Mouse (Mus musculus): ENCODE measurements around the gene Ppat. TPM values are rescaled to one million over a fixed set of nuclear protein-coding genes. Genes with fewer than 3 reads are reported as not detected.

Gene Ppat
- total and polyA plus RNA-seq, 3 experiments, result 26.2 to 76.6 (median 48.1) TPM

- H3K4me1 ChIP-seq (ENCODE audit: insufficient read depth, low read depth, low read length), result peaks cover 13% of the 10 kb centered on the region
- H3K27me3 ChIP-seq (ENCODE audit: insufficient read depth, low read length), result no peaks in the 10 kb centered on the region
- H3K36me3 ChIP-seq (replicated peaks), result peaks cover 37% of the 10 kb centered on the region
- TF ChIP-seq GATA2 (IDR thresholded peaks at IDR 0.05; ENCODE audit: borderline replicate concordance, low read depth, low read length), result no peak
- 0 out of 2 replicates have a peak, but pooled peaks have one; percentile 60 for TF ChIP-seq POLR2AphosphoS5 (IDR thresholded peaks at IDR 0.05; ENCODE audit: insufficient replicate concordance, low read depth, low read length)
- TF ChIP-seq TAL1 (conservative IDR thresholded peaks at IDR 0.05; ENCODE audit: low read depth, low read length), result no peak
- peak within 1 kb of the TSS; percentile 86 for H3K4me3 ChIP-seq (ENCODE audit: low read depth, low read length)
- ATAC-seq (ENCODE audit: extremely low read depth, insufficient number of reproducible peaks, low FRiP score, poor library complexity, severe bottlenecking) (peak; percentile 84), DNase-seq (ENCODE audit: low spot score) (peak; percentile 82)
- no peaks in the 10 kb centered on the region for H3K9me3 ChIP-seq (replicated peaks)
Observed at GRCm38 (mm10) chr5:76905405-76906154, 45.8 kb downstream of the Ppat start, which contains the start of gene Aasdh. Gene Aasdh, minus strand, starts transcription at chr5:76905514.

- H3K4me1 ChIP-seq (ENCODE audit: insufficient read depth, low read depth, low read length), result peaks cover 13% of the 10 kb centered on the region
- H3K27me3 ChIP-seq (ENCODE audit: insufficient read depth, low read length), result no peaks in the 10 kb centered on the region
- DNase-seq (ENCODE audit: low spot score) (peak; percentile 8), ATAC-seq (ENCODE audit: extremely low read depth, insufficient number of reproducible peaks, low FRiP score, poor library complexity, severe bottlenecking) (no peak)
- peak overlapping the region; percentile 86 for H3K4me3 ChIP-seq (ENCODE audit: low read depth, low read length)
- peaks cover 36% of the 10 kb centered on the region for H3K36me3 ChIP-seq (replicated peaks)
- TF ChIP-seq CTCF (IDR thresholded peaks at IDR 0.05; ENCODE audit: low read depth, low read length) (no peak), GATA2 (IDR thresholded peaks at IDR 0.05; ENCODE audit: borderline replicate concordance, low read depth, low read length) (no peak), TAL1 (conservative IDR thresholded peaks at IDR 0.05; ENCODE audit: low read depth, low read length) (no peak), POLR2AphosphoS5 (IDR thresholded peaks at IDR 0.05; ENCODE audit: insufficient replicate concordance, low read depth, low read length) (no peak), GATA1 (IDR thresholded peaks at IDR 0.05; ENCODE audit: borderline replicate concordance, low read length) (no peak)
- H3K9me3 ChIP-seq (replicated peaks), result no peaks in the 10 kb centered on the region
Observed at GRCm38 (mm10) chr5:76904713-76905404, 46.5 kb downstream of the Ppat start.

GRCm38 (mm10) chr5:76902131-76902530 is 49.2 kb downstream of the Ppat start:
- Histone ChIP-seq H3K9me3 (replicated peaks) (no peaks in the 10 kb centered on the region), H3K4me3 (ENCODE audit: low read depth, low read length) (no peak overlapping the region), H3K27me3 (ENCODE audit: insufficient read depth, low read length) (no peaks in the 10 kb centered on the region), H3K4me1 (ENCODE audit: insufficient read depth, low read depth, low read length) (peaks cover 13% of the 10 kb centered on the region), H3K36me3 (replicated peaks) (peaks cover 52% of the 10 kb centered on the region)
- ATAC-seq (ENCODE audit: extremely low read depth, insufficient number of reproducible peaks, low FRiP score, poor library complexity, severe bottlenecking) (no peak), DNase-seq (ENCODE audit: low spot score) (no peak)
- TF ChIP-seq POLR2AphosphoS5 (IDR thresholded peaks at IDR 0.05; ENCODE audit: insufficient replicate concordance, low read depth, low read length) (no peak), GATA1 (IDR thresholded peaks at IDR 0.05; ENCODE audit: borderline replicate concordance, low read length) (no peak), TAL1 (conservative IDR thresholded peaks at IDR 0.05; ENCODE audit: low read depth, low read length) (no peak), CTCF (IDR thresholded peaks at IDR 0.05; ENCODE audit: low read depth, low read length) (no peak), GATA2 (IDR thresholded peaks at IDR 0.05; ENCODE audit: borderline replicate concordance, low read depth, low read length) (no peak)

GRCm38 (mm10) chr5:76893084-76893483 is 58.3 kb downstream of the Ppat start:
- Histone ChIP-seq H3K4me3 (ENCODE audit: low read depth, low read length) (no peak overlapping the region), H3K4me1 (ENCODE audit: insufficient read depth, low read depth, low read length) (0 out of 2 replicates have a peak, but pooled peaks cover 3% of the 10 kb centered on the region), H3K27me3 (ENCODE audit: insufficient read depth, low read length) (no peaks in the 10 kb centered on the region), H3K36me3 (replicated peaks) (peaks cover 88% of the 10 kb centered on the region), H3K9me3 (replicated peaks) (no peaks in the 10 kb centered on the region)
- no peak for ATAC-seq (ENCODE audit: extremely low read depth, insufficient number of reproducible peaks, low FRiP score, poor library complexity, severe bottlenecking)
- TF ChIP-seq TAL1 (conservative IDR thresholded peaks at IDR 0.05; ENCODE audit: low read depth, low read length) (no peak), GATA2 (IDR thresholded peaks at IDR 0.05; ENCODE audit: borderline replicate concordance, low read depth, low read length) (no peak), CTCF (IDR thresholded peaks at IDR 0.05; ENCODE audit: low read depth, low read length) (no peak), GATA1 (IDR thresholded peaks at IDR 0.05; ENCODE audit: borderline replicate concordance, low read length) (no peak), POLR2AphosphoS5 (IDR thresholded peaks at IDR 0.05; ENCODE audit: insufficient replicate concordance, low read depth, low read length) (no peak)
- no peak for DNase-seq (ENCODE audit: low spot score)

- Histone ChIP-seq H3K4me1 (ENCODE audit: insufficient read depth, low read depth, low read length) (0 out of 2 replicates have a peak, but pooled peaks cover 3% of the 10 kb centered on the region), H3K9me3 (replicated peaks) (no peaks in the 10 kb centered on the region), H3K27me3 (ENCODE audit: insufficient read depth, low read length) (no peaks in the 10 kb centered on the region), H3K36me3 (replicated peaks) (peaks cover 86% of the 10 kb centered on the region), H3K4me3 (ENCODE audit: low read depth, low read length) (no peak overlapping the region)
- ATAC-seq (ENCODE audit: extremely low read depth, insufficient number of reproducible peaks, low FRiP score, poor library complexity, severe bottlenecking), result no peak
- no peak for DNase-seq (ENCODE audit: low spot score)
- no peak for TF ChIP-seq GATA2 (IDR thresholded peaks at IDR 0.05; ENCODE audit: borderline replicate concordance, low read depth, low read length)
- no peak for TF ChIP-seq TAL1 (conservative IDR thresholded peaks at IDR 0.05; ENCODE audit: low read depth, low read length)
- TF ChIP-seq POLR2AphosphoS5 (IDR thresholded peaks at IDR 0.05; ENCODE audit: insufficient replicate concordance, low read depth, low read length), result no peak
- no peak for TF ChIP-seq GATA1 (IDR thresholded peaks at IDR 0.05; ENCODE audit: borderline replicate concordance, low read length)
- TF ChIP-seq CTCF (IDR thresholded peaks at IDR 0.05; ENCODE audit: low read depth, low read length), result no peak
Observed at GRCm38 (mm10) chr5:76892608-76893007, 58.8 kb downstream of the Ppat start.

GRCm38 (mm10) chr5:76887011-76887410 is 64.4 kb downstream of the Ppat start:
- no peak for ATAC-seq (ENCODE audit: extremely low read depth, insufficient number of reproducible peaks, low FRiP score, poor library complexity, severe bottlenecking)
- Histone ChIP-seq H3K9me3 (replicated peaks) (no peaks in the 10 kb centered on the region), H3K27me3 (ENCODE audit: insufficient read depth, low read length) (no peaks in the 10 kb centered on the region), H3K4me1 (ENCODE audit: insufficient read depth, low read depth, low read length) (no peaks in the 10 kb centered on the region), H3K36me3 (replicated peaks) (peaks cover 92% of the 10 kb centered on the region), H3K4me3 (ENCODE audit: low read depth, low read length) (no peak overlapping the region)
- TF ChIP-seq GATA1 (IDR thresholded peaks at IDR 0.05; ENCODE audit: borderline replicate concordance, low read length), result no peak
- TF ChIP-seq POLR2AphosphoS5 (IDR thresholded peaks at IDR 0.05; ENCODE audit: insufficient replicate concordance, low read depth, low read length), result no peak
- TF ChIP-seq TAL1 (conservative IDR thresholded peaks at IDR 0.05; ENCODE audit: low read depth, low read length), result no peak
- TF ChIP-seq GATA2 (IDR thresholded peaks at IDR 0.05; ENCODE audit: borderline replicate concordance, low read depth, low read length), result no peak
- no peak for DNase-seq (ENCODE audit: low spot score)
